Mouse (Mus musculus) bone marrow macrophage, adult 2 months (primary cell): ENCODE data around the gene Slc20a1.

Experiments used
- CTCF ChIP-seq: IDR thresholded peaks from 2 replicates; pipeline ENCODE4 v1.5.1; 2012; ENCODE audit warnings: low read depth, mild to moderate bottlenecking, low read length, moderate library complexity
- POLR2A ChIP-seq: IDR thresholded peaks from 2 replicates; pipeline ENCODE4 v1.6.1; 2012; ENCODE audit warnings: mild to moderate bottlenecking, low read depth, low read length, borderline replicate concordance

- TF ChIP-seq CTCF (no peak), POLR2A (no peak)
These were observed 30.8 kb downstream of the Slc20a1 start for GRCm38 (mm10) chr2:129229316-129229715.
